Mouse (Mus musculus): Measurements from ENCODE around the gene Zfp385b. TPM values are rescaled to one million over a fixed set of nuclear protein-coding genes. Genes with fewer than 3 reads are reported as not detected.
A peak's percentile ranks its signal among the peaks of the same experiment; 100 is the strongest.

The Zfp385b gene
- total and polyA plus RNA-seq, 2 experiments: 10.2 to 36.5 TPM

- DNase-seq (ENCODE audit: extremely low read depth, low read depth, low spot score): peak; percentile 99
- peak overlapping the region; percentile 99 for H3K4me3 ChIP-seq (ENCODE audit: insufficient read depth, low read depth, low read length)
- H3K27me3 ChIP-seq (ENCODE audit: control insufficient read depth, insufficient read depth, low read length): no peaks in the 10 kb centered on the region
- H3K79me2 ChIP-seq (ENCODE audit: control insufficient read depth, insufficient read depth, low read length): peaks cover 4% of the 10 kb centered on the region; the same call in 1 of the 2 replicates
- H3K36me3 ChIP-seq (ENCODE audit: control insufficient read depth, insufficient read depth, low read length): no peaks in the 10 kb centered on the region
- peak overlapping the region; percentile 99 for H3K27ac ChIP-seq (replicated peaks; ENCODE audit: insufficient read depth, low read depth, low read length)
- peak overlapping the region; percentile 91 for H3K9ac ChIP-seq (ENCODE audit: low read depth, low read length)
- TF ChIP-seq CTCF (IDR thresholded peaks at IDR 0.05; ENCODE audit: low read depth, low read length) (peak; percentile 64), POLR2A (IDR thresholded peaks at IDR 0.05; ENCODE audit: extremely low read depth, insufficient read depth, low read length) (no peak)
- peaks cover 30% of the 10 kb centered on the region for H3K4me1 ChIP-seq (ENCODE audit: control insufficient read depth, insufficient read depth, low read length)
- WGBS: 6% methylated on average over 8 of the region's 8 CpGs
These were observed 300.7 kb downstream of the Zfp385b start for GRCm38 (mm10) chr2:77518693-77519092.

GRCm38 (mm10) chr2:77516606-77517005, 302.8 kb downstream of the Zfp385b start:
- 14% methylated on average over 5 of the region's 5 CpGs for WGBS
- peak overlapping the region; percentile 41; the same call in 1 of the 2 replicates for H3K9ac ChIP-seq (ENCODE audit: low read depth, low read length)

GRCm38 (mm10) chr2:77515654-77516053, 303.8 kb downstream of the Zfp385b start:
- no peaks in the 10 kb centered on the region for H3K27me3 ChIP-seq (ENCODE audit: control insufficient read depth, insufficient read depth, low read length)
- H3K79me2 ChIP-seq (ENCODE audit: control insufficient read depth, insufficient read depth, low read length): peaks cover 21% of the 10 kb centered on the region; the same call in 1 of the 2 replicates
- peaks cover 33% of the 10 kb centered on the region for H3K4me1 ChIP-seq (ENCODE audit: control insufficient read depth, insufficient read depth, low read length)
- WGBS: 19% methylated on average over 6 of the region's 6 CpGs
- peak; percentile 78 for DNase-seq (ENCODE audit: extremely low read depth, low read depth, low spot score)
- H3K36me3 ChIP-seq (ENCODE audit: control insufficient read depth, insufficient read depth, low read length): 0 out of 2 replicates have a peak, but pooled peaks cover 1% of the 10 kb centered on the region
- TF ChIP-seq POLR2A (IDR thresholded peaks at IDR 0.05; ENCODE audit: extremely low read depth, insufficient read depth, low read length) (no peak), CTCF (IDR thresholded peaks at IDR 0.05; ENCODE audit: low read depth, low read length) (no peak)
- H3K9ac ChIP-seq (ENCODE audit: low read depth, low read length): no peak overlapping the region
- H3K4me3 ChIP-seq (ENCODE audit: insufficient read depth, low read depth, low read length): no peak overlapping the region
- H3K27ac ChIP-seq (replicated peaks; ENCODE audit: insufficient read depth, low read depth, low read length): peak overlapping the region; percentile 75

More at GRCm38 (mm10) chr2:77516606-77517005, 302.8 kb downstream of the Zfp385b start:
- 0 out of 2 replicates have a peak overlapping the region, but pooled peaks have one; percentile 15 for H3K4me3 ChIP-seq (ENCODE audit: insufficient read depth, low read depth, low read length)
- peaks cover 33% of the 10 kb centered on the region for H3K4me1 ChIP-seq (ENCODE audit: control insufficient read depth, insufficient read depth, low read length)
- peak; percentile 86 for DNase-seq (ENCODE audit: extremely low read depth, low read depth, low spot score)
- H3K27me3 ChIP-seq (ENCODE audit: control insufficient read depth, insufficient read depth, low read length): no peaks in the 10 kb centered on the region
- peak overlapping the region; percentile 99 for H3K27ac ChIP-seq (replicated peaks; ENCODE audit: insufficient read depth, low read depth, low read length)
- 0 out of 2 replicates have a peak, but pooled peaks cover 1% of the 10 kb centered on the region for H3K36me3 ChIP-seq (ENCODE audit: control insufficient read depth, insufficient read depth, low read length)
- H3K79me2 ChIP-seq (ENCODE audit: control insufficient read depth, insufficient read depth, low read length): peaks cover 18% of the 10 kb centered on the region; the same call in 1 of the 2 replicates
- TF ChIP-seq CTCF (IDR thresholded peaks at IDR 0.05; ENCODE audit: low read depth, low read length) (no peak), POLR2A (IDR thresholded peaks at IDR 0.05; ENCODE audit: extremely low read depth, insufficient read depth, low read length) (no peak)

- Histone ChIP-seq H3K79me2 (ENCODE audit: control insufficient read depth, insufficient read depth, low read length) (peaks cover 25% of the 10 kb centered on the region; the same call in 1 of the 2 replicates), H3K27ac (replicated peaks; ENCODE audit: insufficient read depth, low read depth, low read length) (peak overlapping the region; percentile 75), H3K36me3 (ENCODE audit: control insufficient read depth, insufficient read depth, low read length) (0 out of 2 replicates have a peak, but pooled peaks cover 1% of the 10 kb centered on the region), H3K27me3 (ENCODE audit: control insufficient read depth, insufficient read depth, low read length) (no peaks in the 10 kb centered on the region), H3K4me3 (ENCODE audit: insufficient read depth, low read depth, low read length) (no peak overlapping the region), H3K9ac (ENCODE audit: low read depth, low read length) (no peak overlapping the region), H3K4me1 (ENCODE audit: control insufficient read depth, insufficient read depth, low read length) (peaks cover 30% of the 10 kb centered on the region)
- no peak for DNase-seq (ENCODE audit: extremely low read depth, low read depth, low spot score)
- TF ChIP-seq POLR2A (IDR thresholded peaks at IDR 0.05; ENCODE audit: extremely low read depth, insufficient read depth, low read length) (no peak), CTCF (IDR thresholded peaks at IDR 0.05; ENCODE audit: low read depth, low read length) (no peak)
- 63% methylated on average over 7 of the region's 7 CpGs for WGBS
These were observed 304.4 kb downstream of the Zfp385b start for GRCm38 (mm10) chr2:77515011-77515410.

GRCm38 (mm10) chr2:77514476-77514875, 305.0 kb downstream of the Zfp385b start:
- 18% methylated on average over 4 of the region's 4 CpGs for WGBS
- TF ChIP-seq POLR2A (IDR thresholded peaks at IDR 0.05; ENCODE audit: extremely low read depth, insufficient read depth, low read length): no peak
- no peak for TF ChIP-seq CTCF (IDR thresholded peaks at IDR 0.05; ENCODE audit: low read depth, low read length)
- H3K4me1 ChIP-seq (ENCODE audit: control insufficient read depth, insufficient read depth, low read length): peaks cover 29% of the 10 kb centered on the region
- peak overlapping the region; percentile 69 for H3K9ac ChIP-seq (ENCODE audit: low read depth, low read length)
- peak overlapping the region; percentile 83 for H3K27ac ChIP-seq (replicated peaks; ENCODE audit: insufficient read depth, low read depth, low read length)
- no peaks in the 10 kb centered on the region for H3K27me3 ChIP-seq (ENCODE audit: control insufficient read depth, insufficient read depth, low read length)
- peak overlapping the region; percentile 26 for H3K4me3 ChIP-seq (ENCODE audit: insufficient read depth, low read depth, low read length)
- peaks cover 26% of the 10 kb centered on the region; the same call in 1 of the 2 replicates for H3K79me2 ChIP-seq (ENCODE audit: control insufficient read depth, insufficient read depth, low read length)
- DNase-seq (ENCODE audit: extremely low read depth, low read depth, low spot score): peak; percentile 75
- H3K36me3 ChIP-seq (ENCODE audit: control insufficient read depth, insufficient read depth, low read length): 0 out of 2 replicates have a peak, but pooled peaks cover 1% of the 10 kb centered on the region

- TF ChIP-seq CTCF (IDR thresholded peaks at IDR 0.05; ENCODE audit: low read depth, low read length) (no peak), POLR2A (IDR thresholded peaks at IDR 0.05; ENCODE audit: extremely low read depth, insufficient read depth, low read length) (no peak)
- H3K4me1 ChIP-seq (ENCODE audit: control insufficient read depth, insufficient read depth, low read length): peaks cover 30% of the 10 kb centered on the region
These were observed 310.7 kb downstream of the Zfp385b start for GRCm38 (mm10) chr2:77508731-77509130.

More at GRCm38 (mm10) chr2:77508731-77509130, 310.7 kb downstream of the Zfp385b start:
- WGBS: 38% methylated on average over 6 of the region's 6 CpGs
- Histone ChIP-seq H3K36me3 (ENCODE audit: control insufficient read depth, insufficient read depth, low read length) (0 out of 2 replicates have a peak, but pooled peaks cover 1% of the 10 kb centered on the region), H3K4me3 (ENCODE audit: insufficient read depth, low read depth, low read length) (no peak overlapping the region), H3K27ac (replicated peaks; ENCODE audit: insufficient read depth, low read depth, low read length) (peak overlapping the region; percentile 31), H3K27me3 (ENCODE audit: control insufficient read depth, insufficient read depth, low read length) (no peaks in the 10 kb centered on the region), H3K79me2 (ENCODE audit: control insufficient read depth, insufficient read depth, low read length) (peaks cover 24% of the 10 kb centered on the region), H3K9ac (ENCODE audit: low read depth, low read length) (no peak overlapping the region)
- DNase-seq (ENCODE audit: extremely low read depth, low read depth, low spot score): peak; percentile 52
